Mouse (Mus musculus) heart, postnatal 0 days (tissue): ENCODE data around the gene Srprb. TPM values are rescaled to one million over a fixed set of nuclear protein-coding genes. Genes with fewer than 3 reads are reported as not detected.
A peak's percentile ranks its signal among the peaks of the same experiment; 100 is the strongest.

Experiments used
- ATAC-seq: fragments of 200-750 bp; cut with Nextera tagmentation; 2 replicates; pipeline ENCODE4 v1.8.0; 2017; ENCODE audit warnings: low read depth, moderate number of reproducible peaks, moderate library complexity; ENCODE audit not compliant: insufficient read depth
- DNase-seq: peaks from one replicate; pipeline ENCODE4 v3.0.0-alpha.2; 2016; ENCODE audit warnings: low spot score
- H3K27ac ChIP-seq: fragments of 300-500 bp; sonication (generic); 2 replicates; pipeline ENCODE4 v1.5.1; 2014; ENCODE audit warnings: low read depth, mild to moderate bottlenecking
- H3K27me3 ChIP-seq: fragments of 300-500 bp; sonication (generic); 2 replicates; pipeline ENCODE4 v1.6.1; 2014; ENCODE audit warnings: low read length, mixed read lengths; ENCODE audit not compliant: control insufficient read depth, insufficient read depth
- H3K36me3 ChIP-seq: fragments of 300-500 bp; sonication (generic); replicated peaks from 2 replicates; pipeline ENCODE4 v1.6.1; 2014; ENCODE audit warnings: low read length, mixed read lengths; ENCODE audit not compliant: control insufficient read depth, insufficient read depth
- H3K4me1 ChIP-seq: fragments of 300-500 bp; sonication (generic); 2 replicates; pipeline ENCODE4 v1.6.1; 2014; ENCODE audit warnings: antibody characterized with exemption; ENCODE audit not compliant: control insufficient read depth, insufficient read depth
- H3K4me2 ChIP-seq: fragments of 300-500 bp; sonication (generic); 2 replicates; pipeline ENCODE4 v1.6.1; 2014; ENCODE audit warnings: low read depth, mild to moderate bottlenecking, low read length, moderate library complexity
- H3K4me3 ChIP-seq: fragments of 300-500 bp; sonication (generic); 2 replicates; pipeline ENCODE4 v1.5.1; 2014; ENCODE audit warnings: low read depth, low read length
- H3K9ac ChIP-seq: fragments of 300-500 bp; sonication (generic); replicated peaks from 2 replicates; pipeline ENCODE4 v1.6.1; 2014; ENCODE audit warnings: low read depth, low read length, mixed read lengths
- H3K9me3 ChIP-seq: fragments of 300-500 bp; sonication (generic); replicated peaks from 2 replicates; pipeline ENCODE4 v1.6.1; 2016; ENCODE audit warnings: low read length; ENCODE audit not compliant: control insufficient read depth
- CTCF ChIP-seq: IDR thresholded peaks from 2 replicates; pipeline ENCODE4 v1.5.1; 2016; ENCODE audit warnings: antibody characterized with exemption, control low read depth, low read depth
- EP300 ChIP-seq: IDR thresholded peaks from 2 replicates; pipeline ENCODE4 v1.6.1; 2016; ENCODE audit warnings: antibody characterized with exemption, low read depth
- WGBS: fragments of 180-500 bp; shearing (Covaris S2); extraction: QIAGEN DNeasy Blood & Tissue Kit; methylation state at CpG from one replicate; pipeline ENCODE4 v1.1.7; 2014; 5-methylcytosine and 5-hydroxymethylcytosine counted together
- polyA plus RNA-seq: library from polyadenylated mRNA; unstranded; fragments of >200 nt; fragmentation: Nextera tagmentation; extraction: Ambion mirVana; gene quantifications from 2 replicates; pipeline ENCODE4 v1.2.1, GENCODE M21; 2015
- total RNA-seq: library from RNA; depleted of rRNA; stranded (reverse); fragments of >200 nt; gene quantifications from 2 replicates; pipeline ENCODE4 v1.2.3, GENCODE M21; 2014; ENCODE audit warnings: low replicate concordance

The Srprb gene
- total and polyA plus RNA-seq, 2 experiments from 2014 or later = 29.4 to 35.6 TPM

DNA sequence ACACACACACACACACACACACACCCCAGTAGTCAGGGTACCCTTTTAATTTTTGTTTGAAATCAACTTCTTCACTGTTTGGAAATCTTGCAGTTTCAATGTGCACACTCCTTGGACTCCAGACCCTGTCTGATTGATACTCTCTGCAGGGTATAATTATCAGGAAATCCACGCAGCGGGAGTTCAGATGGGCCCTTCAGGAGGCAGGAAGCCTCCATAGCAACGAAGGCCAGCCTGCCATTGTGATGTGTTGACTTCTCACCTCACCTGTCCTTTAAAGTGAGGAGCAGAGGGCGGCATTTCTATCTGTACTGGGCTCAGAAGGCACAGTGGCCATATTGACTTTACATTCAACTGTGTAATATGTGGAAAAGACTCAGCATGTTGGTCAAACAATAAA, 17.1 kb downstream of the Srprb start:
- H3K27ac ChIP-seq = no peak overlapping the region
- ATAC-seq = no peak
- no peak overlapping the region for H3K4me3 ChIP-seq
- peaks cover 21% of the 10 kb centered on the region for H3K36me3 ChIP-seq
- DNase-seq = no peak
- no peaks in the 10 kb centered on the region for H3K27me3 ChIP-seq
- peaks cover 8% of the 10 kb centered on the region for H3K4me1 ChIP-seq
- TF ChIP-seq CTCF (no peak), EP300 (no peak)
- 70% methylated on average over 4 of the region's 4 CpGs for WGBS
- no peak overlapping the region for H3K4me2 ChIP-seq
- H3K9me3 ChIP-seq = no peaks in the 10 kb centered on the region
- H3K9ac ChIP-seq = no peak overlapping the region

DNA sequence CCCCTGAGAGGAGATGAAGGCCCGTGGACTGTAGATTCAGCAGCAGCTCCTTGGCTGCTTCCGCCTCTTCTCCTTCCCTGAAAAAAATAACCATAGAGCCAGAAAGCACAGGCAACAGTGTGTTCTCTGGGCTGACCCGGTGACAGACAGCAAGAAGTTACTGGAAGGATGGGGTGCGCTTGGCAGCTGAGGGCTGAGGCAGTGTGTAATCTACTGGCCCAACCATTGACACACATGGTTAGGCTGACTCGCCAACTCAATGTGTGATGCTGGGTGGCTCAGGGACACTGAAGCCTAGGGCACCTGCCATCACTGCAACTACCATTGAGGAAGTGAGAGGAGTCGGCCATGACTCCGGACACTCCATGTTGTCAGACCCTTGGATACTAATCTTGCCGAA, 20.1 kb downstream of the Srprb start:
- H3K4me1 ChIP-seq = peaks cover 8% of the 10 kb centered on the region
- 83% methylated on average over 8 of the region's 8 CpGs for WGBS
- no peaks in the 10 kb centered on the region for H3K27me3 ChIP-seq
- H3K9me3 ChIP-seq = no peaks in the 10 kb centered on the region
- ATAC-seq (no peak), DNase-seq (no peak)
- TF ChIP-seq EP300 (no peak), CTCF (no peak)
- no peak overlapping the region for H3K27ac ChIP-seq
- H3K4me3 ChIP-seq = no peak overlapping the region
- no peak overlapping the region for H3K9ac ChIP-seq
- no peak overlapping the region for H3K4me2 ChIP-seq
- H3K36me3 ChIP-seq = no peaks in the 10 kb centered on the region

DNA sequence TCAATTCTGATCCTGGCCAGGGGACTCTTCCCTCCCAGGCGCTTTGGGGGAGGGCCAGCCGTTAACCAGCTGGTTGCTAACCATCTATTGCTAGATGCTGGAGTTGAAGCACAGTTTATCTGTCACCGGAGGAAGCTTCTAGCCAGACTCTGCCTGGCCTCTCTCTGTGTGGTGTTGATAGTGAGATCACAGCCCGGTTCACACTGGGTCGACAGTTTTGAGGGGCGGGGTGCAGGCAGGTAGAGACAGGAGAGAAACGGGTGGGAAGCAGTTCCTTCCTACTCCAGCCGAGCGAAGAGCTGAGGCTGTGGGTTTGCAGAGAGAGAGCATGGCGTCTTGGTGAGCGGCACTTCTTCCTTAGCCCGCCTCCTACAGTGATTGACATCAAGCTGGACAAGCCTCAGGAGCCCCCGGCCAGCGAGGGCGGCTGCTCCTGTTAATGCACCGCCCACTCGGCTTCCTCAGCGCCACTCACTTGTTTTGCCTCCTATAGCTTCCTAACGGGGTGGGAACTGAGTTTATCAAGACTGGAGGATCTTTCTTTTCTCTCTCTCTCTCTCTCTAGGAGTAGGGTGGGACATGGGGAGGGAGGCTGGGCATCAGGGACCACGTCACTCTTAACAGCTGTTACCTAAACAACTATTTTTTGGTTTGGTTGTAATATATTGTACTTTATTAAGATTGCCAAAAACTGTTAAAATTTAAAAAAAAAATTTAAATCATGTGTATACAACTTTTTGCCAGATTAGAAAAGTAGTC, 21.0 kb downstream of the Srprb start:
- Histone ChIP-seq H3K4me1 (peaks cover 8% of the 10 kb centered on the region), H3K36me3 (no peaks in the 10 kb centered on the region), H3K4me3 (peak overlapping the region; percentile 46), H3K9me3 (no peaks in the 10 kb centered on the region), H3K9ac (no peak overlapping the region; the same call in 1 of the 2 replicates), H3K4me2 (peak overlapping the region; percentile 68), H3K27ac (0 out of 2 replicates have a peak overlapping the region, but pooled peaks have one; percentile 14), H3K27me3 (no peaks in the 10 kb centered on the region)
- 2% methylated on average over 20 of the region's 20 CpGs for WGBS
- peak; percentile 85 for ATAC-seq
- TF ChIP-seq EP300 = no peak
- no peak for TF ChIP-seq CTCF
- DNase-seq = peak; percentile 81

DNA sequence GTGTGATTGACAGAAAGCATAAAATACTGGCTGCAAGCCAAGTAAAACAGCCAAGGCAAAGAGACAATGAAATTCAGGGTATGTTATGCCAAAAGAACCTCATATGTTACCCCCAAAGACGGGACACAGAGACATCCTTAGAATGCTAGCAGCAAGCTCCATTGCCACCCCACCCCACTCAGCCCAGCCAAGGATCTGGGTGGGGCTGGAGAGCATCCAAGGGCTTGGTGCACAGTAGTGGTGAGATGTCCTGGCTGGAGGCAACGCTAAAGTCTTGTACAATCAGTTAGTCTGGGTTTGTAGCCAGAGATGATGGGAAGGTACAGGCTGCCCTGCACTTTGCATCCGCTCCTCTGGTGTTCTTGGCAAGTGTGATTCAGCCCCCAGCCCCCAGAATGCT, 21.6 kb downstream of the Srprb start:
- Histone ChIP-seq H3K9ac (no peak overlapping the region), H3K4me2 (peak overlapping the region; percentile 68), H3K27me3 (no peaks in the 10 kb centered on the region), H3K27ac (0 out of 2 replicates have a peak overlapping the region, but pooled peaks have one; percentile 14), H3K36me3 (no peaks in the 10 kb centered on the region), H3K9me3 (no peaks in the 10 kb centered on the region), H3K4me3 (peak overlapping the region; percentile 46), H3K4me1 (peaks cover 8% of the 10 kb centered on the region)
- peak; percentile 18; the same call in 1 of the 2 replicates for ATAC-seq
- no peak for DNase-seq
- 50% methylated on average over 3 of the region's 3 CpGs for WGBS
- TF ChIP-seq EP300 = no peak

DNA sequence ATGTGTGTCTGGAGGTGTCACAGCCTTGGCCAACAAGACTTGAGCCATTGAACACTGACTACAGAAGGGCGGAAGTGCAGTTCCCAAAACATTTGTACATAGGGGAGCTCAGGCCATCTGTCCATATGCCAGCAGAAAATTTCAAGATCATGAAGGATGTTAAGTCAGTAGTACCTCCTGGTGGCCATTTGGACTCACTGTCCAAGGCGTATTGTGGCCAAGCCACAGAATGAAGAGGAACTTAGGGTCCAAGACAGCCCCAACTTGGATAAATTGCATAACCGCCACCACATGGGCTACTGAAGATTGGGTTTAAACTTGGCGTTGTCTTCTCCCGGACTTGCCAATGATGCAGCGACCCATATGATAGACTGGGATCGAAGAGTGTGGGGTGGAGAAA, 26.2 kb downstream of the Srprb start:
- Histone ChIP-seq H3K27ac (no peak overlapping the region), H3K27me3 (no peaks in the 10 kb centered on the region), H3K9me3 (no peaks in the 10 kb centered on the region), H3K4me2 (no peak overlapping the region), H3K36me3 (no peaks in the 10 kb centered on the region), H3K4me1 (peaks cover 5% of the 10 kb centered on the region), H3K4me3 (no peak overlapping the region), H3K9ac (no peak overlapping the region)
- TF ChIP-seq CTCF = no peak
- no peak for TF ChIP-seq EP300
- DNase-seq = no peak
- WGBS = 89% methylated on average over 7 of the region's 7 CpGs
- ATAC-seq = no peak
